Mouse (Mus musculus): ENCODE results near the gene Tox3.

GRCm38 (mm10) chr8:90243957-90244356, 104.2 kb downstream of the Tox3 start:
- TF ChIP-seq CTCF (IDR thresholded peaks at IDR 0.05; ENCODE audit: insufficient read depth, low read depth, low read length) = no peak
- TF ChIP-seq POLR2A (IDR thresholded peaks at IDR 0.05; ENCODE audit: insufficient read depth, low read depth, low read length) = no peak
